Mouse (Mus musculus): ENCODE data around the gene Hspd1. TPM values are rescaled to one million over a fixed set of nuclear protein-coding genes. Genes with fewer than 3 reads are reported as not detected.
A peak's percentile ranks its signal among the peaks of the same experiment; 100 is the strongest.

The Hspd1 gene
- 255 and 276 TPM in 2 replicates for polyA plus RNA-seq (2015; fragmentation: Nextera tagmentation; extraction: Ambion mirVana)

GRCm38 (mm10) chr1:55087932-55088610 lies at the start of gene Hspd1, which contains the start of gene Hspe1:
Hspd1 (minus strand) TSS chr1:55088243.
Hspe1 (plus strand) TSS chr1:55088132.
- no peaks in the 10 kb centered on the region for H3K9me3 ChIP-seq (replicated peaks; ENCODE audit: control insufficient read depth, low read length, poor library complexity, severe bottlenecking)
- under 1% methylated on average over 64 of the region's 76 CpGs for WGBS
- peak; percentile 96 for ATAC-seq
- H3K27me3 ChIP-seq (ENCODE audit: control insufficient read depth, insufficient read depth, low read depth, low read length), result no peaks in the 10 kb centered on the region
- H3K36me3 ChIP-seq (ENCODE audit: control insufficient read depth, insufficient read depth, low read length), result peaks cover 13% of the 10 kb centered on the region
- peaks cover 35% of the 10 kb centered on the region for H3K4me1 ChIP-seq (ENCODE audit: control insufficient read depth, insufficient read depth, low read length)
- H3K9ac ChIP-seq (ENCODE audit: low read depth, low read length), result peak within 1 kb of the TSS; percentile 96
- peak within 1 kb of the TSS; percentile 95 for H3K27ac ChIP-seq (ENCODE audit: low read length)
- peak within 1 kb of the TSS; percentile 95 for H3K4me3 ChIP-seq (ENCODE audit: low read depth, low read length)
- H3K4me2 ChIP-seq (ENCODE audit: low read length), result peak within 1 kb of the TSS; percentile 90

DNA sequence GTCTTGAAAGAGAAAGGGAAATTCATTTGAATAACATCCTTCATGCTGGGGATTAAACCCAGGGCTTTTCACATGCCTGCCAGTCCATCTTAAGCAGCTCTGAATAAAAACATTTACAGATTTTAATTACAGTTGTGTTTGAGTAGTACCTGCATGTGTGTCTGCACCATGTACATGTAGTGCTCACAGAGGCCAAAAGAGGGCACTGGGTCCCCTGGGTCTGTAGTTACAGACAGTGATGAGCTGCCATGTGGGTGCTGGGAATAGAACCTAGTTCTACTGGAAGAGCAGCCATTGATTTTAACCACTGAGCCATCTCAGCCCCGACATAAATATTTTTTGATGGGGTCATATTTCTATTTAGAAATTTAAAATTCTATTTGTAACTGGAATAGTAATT lies 47.8 kb upstream of the Hspd1 start:
- Histone ChIP-seq H3K4me3 (ENCODE audit: low read depth, low read length) (no peak overlapping the region), H3K27me3 (ENCODE audit: control insufficient read depth, insufficient read depth, low read depth, low read length) (no peaks in the 10 kb centered on the region), H3K9ac (ENCODE audit: low read depth, low read length) (no peak overlapping the region), H3K4me2 (ENCODE audit: low read length) (no peak overlapping the region), H3K27ac (ENCODE audit: low read length) (no peak overlapping the region), H3K4me1 (ENCODE audit: control insufficient read depth, insufficient read depth, low read length) (peaks cover 15% of the 10 kb centered on the region), H3K9me3 (replicated peaks; ENCODE audit: control insufficient read depth, low read length, poor library complexity, severe bottlenecking) (no peaks in the 10 kb centered on the region), H3K36me3 (ENCODE audit: control insufficient read depth, insufficient read depth, low read length) (peaks cover 4% of the 10 kb centered on the region; the same call in 1 of the 2 replicates)
- 97% methylated on average over 1 of the region's 1 CpGs for WGBS
- ATAC-seq, result no peak

DNA sequence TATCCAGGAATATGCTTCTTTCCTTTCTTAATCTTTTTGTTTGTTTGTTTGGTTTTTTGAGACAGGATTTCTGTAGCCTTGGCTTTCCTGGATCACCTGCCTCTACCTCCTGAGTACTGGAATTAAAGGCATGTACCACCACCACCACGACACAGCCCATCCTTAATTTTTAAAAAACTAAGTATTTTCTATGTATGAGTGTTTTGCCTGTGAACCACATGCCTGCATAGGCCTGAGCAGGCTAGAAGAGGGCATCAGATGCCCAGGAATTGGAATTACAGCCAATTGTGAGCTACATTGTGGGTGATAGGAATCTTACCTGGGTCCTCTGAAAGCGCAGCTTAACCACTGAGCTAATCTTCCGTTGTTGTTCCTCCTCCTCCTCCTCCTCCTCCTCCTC lies 46.3 kb upstream of the Hspd1 start:
- WGBS, result 96% methylated on average over 3 of the region's 3 CpGs
- Histone ChIP-seq H3K4me2 (ENCODE audit: low read length) (no peak overlapping the region), H3K27me3 (ENCODE audit: control insufficient read depth, insufficient read depth, low read depth, low read length) (no peaks in the 10 kb centered on the region), H3K9ac (ENCODE audit: low read depth, low read length) (no peak overlapping the region), H3K36me3 (ENCODE audit: control insufficient read depth, insufficient read depth, low read length) (no peaks in the 10 kb centered on the region), H3K27ac (ENCODE audit: low read length) (no peak overlapping the region), H3K4me3 (ENCODE audit: low read depth, low read length) (no peak overlapping the region), H3K4me1 (ENCODE audit: control insufficient read depth, insufficient read depth, low read length) (peaks cover 19% of the 10 kb centered on the region), H3K9me3 (replicated peaks; ENCODE audit: control insufficient read depth, low read length, poor library complexity, severe bottlenecking) (no peaks in the 10 kb centered on the region)
- no peak for ATAC-seq

- WGBS, result 68% methylated on average over 2 of the region's 2 CpGs
- Histone ChIP-seq H3K27ac (ENCODE audit: low read length) (no peak overlapping the region), H3K9me3 (replicated peaks; ENCODE audit: control insufficient read depth, low read length, poor library complexity, severe bottlenecking) (no peaks in the 10 kb centered on the region), H3K4me1 (ENCODE audit: control insufficient read depth, insufficient read depth, low read length) (peaks cover 19% of the 10 kb centered on the region), H3K27me3 (ENCODE audit: control insufficient read depth, insufficient read depth, low read depth, low read length) (no peaks in the 10 kb centered on the region), H3K4me2 (ENCODE audit: low read length) (no peak overlapping the region), H3K4me3 (ENCODE audit: low read depth, low read length) (no peak overlapping the region), H3K9ac (ENCODE audit: low read depth, low read length) (no peak overlapping the region), H3K36me3 (ENCODE audit: control insufficient read depth, insufficient read depth, low read length) (no peaks in the 10 kb centered on the region)
- ATAC-seq, result no peak
Measured at GRCm38 (mm10) chr1:55133173-55133572, 45.1 kb upstream of the Hspd1 start.

DNA sequence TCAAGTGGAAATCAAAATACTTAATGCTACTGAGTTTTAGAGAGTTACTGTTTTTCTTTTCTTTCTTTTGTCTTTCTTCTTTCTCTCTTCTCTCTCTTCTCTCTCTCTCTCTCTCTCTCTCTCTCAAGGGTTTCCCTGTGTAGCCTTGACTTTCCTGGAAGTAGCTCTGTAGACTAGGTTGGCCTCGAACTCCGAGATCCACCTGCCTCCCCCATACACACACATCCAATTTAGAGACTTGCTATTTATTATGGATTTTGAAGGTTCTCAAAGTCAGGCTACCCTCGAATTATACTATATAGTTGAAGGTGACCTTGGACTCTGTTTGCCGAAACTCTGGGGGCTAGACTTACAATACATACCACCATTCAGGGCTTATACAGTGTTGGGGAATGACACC lies 44.3 kb upstream of the Hspd1 start:
- no peak overlapping the region for H3K27ac ChIP-seq (ENCODE audit: low read length)
- H3K4me3 ChIP-seq (ENCODE audit: low read depth, low read length), result peak overlapping the region; percentile 99
- no peak for ATAC-seq
- no peaks in the 10 kb centered on the region for H3K36me3 ChIP-seq (ENCODE audit: control insufficient read depth, insufficient read depth, low read length)
- H3K27me3 ChIP-seq (ENCODE audit: control insufficient read depth, insufficient read depth, low read depth, low read length), result no peaks in the 10 kb centered on the region
- H3K4me2 ChIP-seq (ENCODE audit: low read length), result peak overlapping the region; percentile 77
- peak overlapping the region; percentile 99 for H3K9ac ChIP-seq (ENCODE audit: low read depth, low read length)
- H3K4me1 ChIP-seq (ENCODE audit: control insufficient read depth, insufficient read depth, low read length), result peaks cover 19% of the 10 kb centered on the region
- 75% methylated on average over 4 of the region's 4 CpGs for WGBS
- no peaks in the 10 kb centered on the region for H3K9me3 ChIP-seq (replicated peaks; ENCODE audit: control insufficient read depth, low read length, poor library complexity, severe bottlenecking)

GRCm38 (mm10) chr1:55131424-55132014 lies 43.5 kb upstream of the Hspd1 start:
- Histone ChIP-seq H3K27me3 (ENCODE audit: control insufficient read depth, insufficient read depth, low read depth, low read length) (no peaks in the 10 kb centered on the region), H3K4me3 (ENCODE audit: low read depth, low read length) (peak overlapping the region; percentile 99), H3K4me1 (ENCODE audit: control insufficient read depth, insufficient read depth, low read length) (peaks cover 19% of the 10 kb centered on the region), H3K27ac (ENCODE audit: low read length) (peak overlapping the region; percentile 98), H3K4me2 (ENCODE audit: low read length) (peak overlapping the region; percentile 77), H3K9me3 (replicated peaks; ENCODE audit: control insufficient read depth, low read length, poor library complexity, severe bottlenecking) (no peaks in the 10 kb centered on the region), H3K9ac (ENCODE audit: low read depth, low read length) (peak overlapping the region; percentile 99), H3K36me3 (ENCODE audit: control insufficient read depth, insufficient read depth, low read length) (no peaks in the 10 kb centered on the region)
- ATAC-seq, result peak; percentile 81; the same call in 1 of the 2 replicates
- WGBS, result under 1% methylated on average over 47 of the region's 47 CpGs

GRCm38 (mm10) chr1:55130943-55131401 lies 42.9 kb upstream of the Hspd1 start, which contains the start of gene Mob4:
Mob4 (plus strand) TSS chr1:55131231.
- Histone ChIP-seq H3K4me1 (ENCODE audit: control insufficient read depth, insufficient read depth, low read length) (peaks cover 19% of the 10 kb centered on the region), H3K36me3 (ENCODE audit: control insufficient read depth, insufficient read depth, low read length) (no peaks in the 10 kb centered on the region), H3K4me2 (ENCODE audit: low read length) (peak within 1 kb of the TSS; percentile 77), H3K9ac (ENCODE audit: low read depth, low read length) (peak within 1 kb of the TSS; percentile 99), H3K9me3 (replicated peaks; ENCODE audit: control insufficient read depth, low read length, poor library complexity, severe bottlenecking) (no peaks in the 10 kb centered on the region), H3K27ac (ENCODE audit: low read length) (peak within 1 kb of the TSS; percentile 98), H3K4me3 (ENCODE audit: low read depth, low read length) (peak within 1 kb of the TSS; percentile 99), H3K27me3 (ENCODE audit: control insufficient read depth, insufficient read depth, low read depth, low read length) (no peaks in the 10 kb centered on the region)
- WGBS, result under 1% methylated on average over 42 of the region's 42 CpGs
- ATAC-seq, result peak; percentile 98

DNA sequence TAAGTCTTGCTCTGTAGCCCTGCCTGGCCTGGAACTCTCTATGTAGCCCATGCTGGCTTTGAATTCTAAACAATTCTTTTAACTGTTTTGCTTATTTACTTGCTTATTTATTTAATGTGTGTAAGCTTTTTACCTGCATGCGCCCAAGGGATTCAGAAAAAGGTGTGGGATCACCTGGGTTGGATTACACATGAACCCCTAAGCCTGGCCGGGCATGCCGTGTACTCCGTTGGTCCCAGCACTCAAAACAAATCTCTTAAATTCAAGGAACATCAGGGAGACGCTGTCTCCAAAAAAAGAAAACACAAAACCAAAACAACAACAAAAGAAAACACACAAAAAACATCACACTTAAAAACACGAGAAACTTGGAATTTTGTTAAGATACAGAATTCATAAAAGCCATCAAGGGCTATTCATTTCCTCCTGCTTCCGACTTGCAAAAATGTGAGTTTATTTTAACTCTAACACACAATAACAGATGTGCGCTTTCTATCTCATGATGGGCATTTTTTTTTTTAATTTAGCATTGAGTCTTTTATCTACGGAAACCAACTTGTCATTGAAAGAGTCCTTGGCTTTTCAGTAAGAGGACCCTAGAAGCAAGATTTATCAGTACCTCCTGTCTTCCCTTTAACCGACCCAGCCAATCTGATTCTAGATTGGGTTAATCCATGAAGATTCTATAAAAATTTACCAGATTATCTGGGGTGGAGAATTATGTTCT lies 42.3 kb upstream of the Hspd1 start:
- no peak for ATAC-seq
- Histone ChIP-seq H3K4me2 (ENCODE audit: low read length) (peak overlapping the region; percentile 57), H3K4me1 (ENCODE audit: control insufficient read depth, insufficient read depth, low read length) (peaks cover 19% of the 10 kb centered on the region), H3K9ac (ENCODE audit: low read depth, low read length) (peak overlapping the region; percentile 74), H3K36me3 (ENCODE audit: control insufficient read depth, insufficient read depth, low read length) (no peaks in the 10 kb centered on the region), H3K9me3 (replicated peaks; ENCODE audit: control insufficient read depth, low read length, poor library complexity, severe bottlenecking) (no peaks in the 10 kb centered on the region), H3K27me3 (ENCODE audit: control insufficient read depth, insufficient read depth, low read depth, low read length) (no peaks in the 10 kb centered on the region), H3K4me3 (ENCODE audit: low read depth, low read length) (peak overlapping the region; percentile 99), H3K27ac (ENCODE audit: low read length) (peak overlapping the region; percentile 98)
- WGBS, result 69% methylated on average over 10 of the region's 10 CpGs

Data from midbrain, embryonic 16.5 days (tissue).